Mouse (Mus musculus): Measurements from ENCODE around the gene Pigk. TPM values are rescaled to one million over a fixed set of nuclear protein-coding genes. Genes with fewer than 3 reads are reported as not detected.
"Not testable (repeated sequence)": the region's sequence is repeated elsewhere in the genome, so short reads cannot be mapped to it uniquely, and the experiment has no call there.

The Pigk gene
- polyA plus RNA-seq, 1 experiment from 2014 or later = 36.0 TPM

- H3K4me3 ChIP-seq; H3K27me3 ChIP-seq (ENCODE audit: low read depth, poor library complexity, severe bottlenecking); DNase-seq (ENCODE audit: low spot score); H3K27ac ChIP-seq (replicated peaks); H3K36me3 ChIP-seq; H3K9me3 ChIP-seq (replicated peaks); H3K4me1 ChIP-seq: not testable (repeated sequence)
- 92% methylated on average over 8 of the region's 8 CpGs for WGBS
Observed at GRCm38 (mm10) chr3:152701536-152701935, 12.4 kb upstream of the Pigk start.

- WGBS = 45% methylated on average over 8 of the region's 8 CpGs
- Histone ChIP-seq H3K36me3 (no peaks in the 10 kb centered on the region), H3K9me3 (replicated peaks) (no peaks in the 10 kb centered on the region), H3K27ac (replicated peaks) (0 out of 2 replicates have a peak overlapping the region, but pooled peaks have one; percentile 33), H3K4me3 (peak overlapping the region; percentile 40), H3K4me1 (no peaks in the 10 kb centered on the region), H3K27me3 (ENCODE audit: low read depth, poor library complexity, severe bottlenecking) (no peaks in the 10 kb centered on the region)
- no peak for DNase-seq (ENCODE audit: low spot score)
Observed at GRCm38 (mm10) chr3:152702274-152702843, 11.5 kb upstream of the Pigk start.

- H3K27ac ChIP-seq (replicated peaks) = no peak overlapping the region
- no peaks in the 10 kb centered on the region for H3K36me3 ChIP-seq
- H3K27me3 ChIP-seq (ENCODE audit: low read depth, poor library complexity, severe bottlenecking) = no peaks in the 10 kb centered on the region
- DNase-seq (ENCODE audit: low spot score) = no peak
- WGBS = 68% methylated on average over 5 of the region's 5 CpGs
- H3K9me3 ChIP-seq (replicated peaks) = no peaks in the 10 kb centered on the region
- no peaks in the 10 kb centered on the region for H3K4me1 ChIP-seq
- H3K4me3 ChIP-seq = no peak overlapping the region
Observed at GRCm38 (mm10) chr3:152705826-152706225, 8.1 kb upstream of the Pigk start.

- WGBS = 88% methylated on average over 2 of the region's 2 CpGs
- Histone ChIP-seq H3K4me3 (no peak overlapping the region), H3K4me1 (no peaks in the 10 kb centered on the region), H3K27me3 (ENCODE audit: low read depth, poor library complexity, severe bottlenecking) (no peaks in the 10 kb centered on the region), H3K27ac (replicated peaks) (no peak overlapping the region), H3K36me3 (no peaks in the 10 kb centered on the region), H3K9me3 (replicated peaks) (no peaks in the 10 kb centered on the region)
- DNase-seq (ENCODE audit: low spot score) = no peak
Observed at GRCm38 (mm10) chr3:152706901-152707300, 7.0 kb upstream of the Pigk start.

GRCm38 (mm10) chr3:152707321-152707823 lies 6.5 kb upstream of the Pigk start:
- DNase-seq (ENCODE audit: low spot score) = no peak
- Histone ChIP-seq H3K4me1 (no peaks in the 10 kb centered on the region), H3K4me3 (no peak overlapping the region), H3K27me3 (ENCODE audit: low read depth, poor library complexity, severe bottlenecking) (no peaks in the 10 kb centered on the region), H3K9me3 (replicated peaks) (no peaks in the 10 kb centered on the region), H3K27ac (replicated peaks) (no peak overlapping the region), H3K36me3 (no peaks in the 10 kb centered on the region)
- WGBS = 92% methylated on average over 5 of the region's 5 CpGs

GRCm38 (mm10) chr3:152709936-152710335 lies 4.0 kb upstream of the Pigk start:
- no peak overlapping the region for H3K27ac ChIP-seq (replicated peaks)
- DNase-seq (ENCODE audit: low spot score) = no peak
- no peak overlapping the region for H3K4me3 ChIP-seq
- 85% methylated on average over 3 of the region's 3 CpGs for WGBS
- H3K9me3 ChIP-seq (replicated peaks) = no peaks in the 10 kb centered on the region
- H3K27me3 ChIP-seq (ENCODE audit: low read depth, poor library complexity, severe bottlenecking) = no peaks in the 10 kb centered on the region
- H3K36me3 ChIP-seq = no peaks in the 10 kb centered on the region
- peaks cover 6% of the 10 kb centered on the region for H3K4me1 ChIP-seq

- WGBS = 75% methylated on average over 4 of the region's 4 CpGs
- Histone ChIP-seq H3K27me3 (ENCODE audit: low read depth, poor library complexity, severe bottlenecking) (no peaks in the 10 kb centered on the region), H3K4me1 (peaks cover 14% of the 10 kb centered on the region), H3K36me3 (no peaks in the 10 kb centered on the region), H3K4me3 (no peak overlapping the region), H3K27ac (replicated peaks) (no peak overlapping the region), H3K9me3 (replicated peaks) (no peaks in the 10 kb centered on the region)
- no peak for DNase-seq (ENCODE audit: low spot score)
Observed at GRCm38 (mm10) chr3:152712957-152713356, 943 bp upstream of the Pigk start.

GRCm38 (mm10) chr3:152721301-152721700 lies 7.4 kb downstream of the Pigk start:
- Histone ChIP-seq H3K4me1 (no peaks in the 10 kb centered on the region), H3K4me3 (no peak overlapping the region), H3K27me3 (ENCODE audit: low read depth, poor library complexity, severe bottlenecking) (no peaks in the 10 kb centered on the region), H3K36me3 (peaks cover 19% of the 10 kb centered on the region), H3K9me3 (replicated peaks) (no peaks in the 10 kb centered on the region), H3K27ac (replicated peaks) (no peak overlapping the region)
- DNase-seq (ENCODE audit: low spot score) = no peak
- whole genome bisulfite sequencing = 87% methylated on average over 6 of the region's 6 CpGs

GRCm38 (mm10) chr3:152722836-152723235 lies 8.9 kb downstream of the Pigk start:
- Histone ChIP-seq H3K4me1 (no peaks in the 10 kb centered on the region), H3K4me3 (no peak overlapping the region), H3K9me3 (replicated peaks) (no peaks in the 10 kb centered on the region), H3K27ac (replicated peaks) (no peak overlapping the region), H3K36me3 (peaks cover 19% of the 10 kb centered on the region), H3K27me3 (ENCODE audit: low read depth, poor library complexity, severe bottlenecking) (no peaks in the 10 kb centered on the region)
- whole genome bisulfite sequencing = 72% methylated on average over 3 of the region's 3 CpGs
- DNase-seq (ENCODE audit: low spot score) = no peak

GRCm38 (mm10) chr3:152724446-152724845 lies 10.5 kb downstream of the Pigk start:
- Histone ChIP-seq H3K4me1 (no peaks in the 10 kb centered on the region), H3K27me3 (ENCODE audit: low read depth, poor library complexity, severe bottlenecking) (no peaks in the 10 kb centered on the region), H3K9me3 (replicated peaks) (no peaks in the 10 kb centered on the region), H3K36me3 (peaks cover 14% of the 10 kb centered on the region), H3K27ac (replicated peaks) (no peak overlapping the region), H3K4me3 (no peak overlapping the region)
- WGBS = 93% methylated on average over 9 of the region's 9 CpGs
- DNase-seq (ENCODE audit: low spot score) = no peak

GRCm38 (mm10) chr3:152728238-152728637 lies 14.3 kb downstream of the Pigk start:
- no peaks in the 10 kb centered on the region for H3K4me1 ChIP-seq
- H3K4me3 ChIP-seq = no peak overlapping the region
- no peak for DNase-seq (ENCODE audit: low spot score)
- no peaks in the 10 kb centered on the region for H3K9me3 ChIP-seq (replicated peaks)
- no peaks in the 10 kb centered on the region for H3K27me3 ChIP-seq (ENCODE audit: low read depth, poor library complexity, severe bottlenecking)
- H3K36me3 ChIP-seq = peaks cover 5% of the 10 kb centered on the region
- no peak overlapping the region for H3K27ac ChIP-seq (replicated peaks)
- WGBS = 70% methylated on average over 6 of the region's 6 CpGs

- Histone ChIP-seq H3K27ac (replicated peaks) (no peak overlapping the region), H3K4me3 (no peak overlapping the region), H3K36me3 (no peaks in the 10 kb centered on the region), H3K9me3 (replicated peaks) (no peaks in the 10 kb centered on the region), H3K27me3 (ENCODE audit: low read depth, poor library complexity, severe bottlenecking) (no peaks in the 10 kb centered on the region), H3K4me1 (peaks cover 12% of the 10 kb centered on the region)
- no peak for DNase-seq (ENCODE audit: low spot score)
- 91% methylated on average over 4 of the region's 4 CpGs for WGBS
Observed at GRCm38 (mm10) chr3:152733011-152733410, 19.1 kb downstream of the Pigk start.

- H3K4me1 ChIP-seq = peaks cover 12% of the 10 kb centered on the region
- H3K36me3 ChIP-seq = no peaks in the 10 kb centered on the region
- no peak overlapping the region for H3K4me3 ChIP-seq
- DNase-seq (ENCODE audit: low spot score) = no peak
- no peaks in the 10 kb centered on the region for H3K9me3 ChIP-seq (replicated peaks)
- no peaks in the 10 kb centered on the region for H3K27me3 ChIP-seq (ENCODE audit: low read depth, poor library complexity, severe bottlenecking)
- H3K27ac ChIP-seq (replicated peaks) = no peak overlapping the region
Observed at GRCm38 (mm10) chr3:152733513-152733912, 19.6 kb downstream of the Pigk start.

GRCm38 (mm10) chr3:152734100-152734499 lies 20.2 kb downstream of the Pigk start:
- 95% methylated on average over 11 of the region's 11 CpGs for WGBS
- no peaks in the 10 kb centered on the region for H3K27me3 ChIP-seq (ENCODE audit: low read depth, poor library complexity, severe bottlenecking)
- DNase-seq (ENCODE audit: low spot score) = no peak
- no peak overlapping the region for H3K4me3 ChIP-seq
- peaks cover 12% of the 10 kb centered on the region for H3K4me1 ChIP-seq
- H3K36me3 ChIP-seq = no peaks in the 10 kb centered on the region
- H3K27ac ChIP-seq (replicated peaks) = no peak overlapping the region
- H3K9me3 ChIP-seq (replicated peaks) = no peaks in the 10 kb centered on the region

All from midbrain, embryonic 10.5 days (tissue).